Mouse (Mus musculus): ENCODE measurements around the gene Hoxd10.

Hoxd10 gene

GRCm38 (mm10) chr2:74731799-74732512, 40.2 kb downstream of the Hoxd10 start:
- no peak for DNase-seq (ENCODE audit: low spot score)

DNA sequence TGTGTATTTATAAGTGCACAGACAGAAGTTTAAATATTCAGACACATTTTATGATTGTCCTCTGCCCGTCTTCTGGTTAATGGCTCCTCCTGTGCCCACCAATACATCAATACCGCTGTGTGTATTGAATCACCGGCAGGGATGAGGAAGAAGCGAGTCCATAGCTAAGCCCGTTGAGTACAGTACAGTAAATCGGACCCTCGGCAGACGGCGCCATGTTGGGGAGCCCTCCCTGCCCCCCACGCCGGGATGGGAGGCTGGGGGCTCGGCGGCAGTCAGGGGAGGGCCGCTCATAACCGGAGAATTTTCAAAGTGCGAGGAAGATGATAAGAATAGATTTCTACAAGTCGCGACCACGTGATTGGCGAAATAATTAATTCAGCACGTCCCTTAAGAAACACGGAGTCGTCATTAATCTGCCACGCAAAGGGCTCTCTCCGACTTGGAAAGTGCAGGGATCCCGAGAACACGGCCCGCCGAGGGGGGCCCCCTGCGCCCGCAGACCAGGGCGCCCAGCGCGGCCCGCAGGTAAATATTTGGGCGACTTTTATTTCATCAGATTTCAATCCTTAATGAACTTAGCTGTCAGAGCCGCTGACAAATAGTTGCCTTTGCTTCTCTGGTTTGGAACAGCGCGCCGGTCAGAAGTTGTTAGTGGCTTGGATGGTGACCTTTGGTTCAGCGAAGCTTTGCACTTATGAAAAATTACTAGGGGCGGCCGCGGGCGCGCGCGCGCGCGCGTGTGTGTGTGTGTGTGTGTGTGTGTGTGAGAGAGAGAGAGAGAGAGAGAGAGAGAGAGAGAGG, 41.0 kb downstream of the Hoxd10 start:
- no peak for DNase-seq (ENCODE audit: low spot score)

DNA sequence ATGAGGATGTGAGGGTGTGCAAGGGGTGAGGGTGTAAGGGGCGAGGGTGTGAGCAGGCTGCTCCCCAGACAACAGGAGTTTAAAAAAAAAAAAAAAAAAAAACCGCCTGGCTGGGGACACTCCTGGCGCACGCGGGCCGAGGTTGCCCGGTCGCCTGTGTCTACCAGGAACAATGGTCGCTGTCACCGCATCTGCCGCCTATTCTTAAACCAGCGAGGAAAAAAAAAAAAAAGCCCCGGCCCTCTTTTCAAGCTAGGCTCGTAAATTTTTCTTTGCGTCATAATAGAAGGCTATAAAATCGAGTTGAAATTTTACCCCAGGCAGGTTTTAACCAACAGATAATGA, 41.6 kb downstream of the Hoxd10 start:
- DNase-seq (ENCODE audit: low spot score): no peak

GRCm38 (mm10) chr2:74733765-74734164, 42.0 kb downstream of the Hoxd10 start:
- no peak for DNase-seq (ENCODE audit: low spot score)

DNA sequence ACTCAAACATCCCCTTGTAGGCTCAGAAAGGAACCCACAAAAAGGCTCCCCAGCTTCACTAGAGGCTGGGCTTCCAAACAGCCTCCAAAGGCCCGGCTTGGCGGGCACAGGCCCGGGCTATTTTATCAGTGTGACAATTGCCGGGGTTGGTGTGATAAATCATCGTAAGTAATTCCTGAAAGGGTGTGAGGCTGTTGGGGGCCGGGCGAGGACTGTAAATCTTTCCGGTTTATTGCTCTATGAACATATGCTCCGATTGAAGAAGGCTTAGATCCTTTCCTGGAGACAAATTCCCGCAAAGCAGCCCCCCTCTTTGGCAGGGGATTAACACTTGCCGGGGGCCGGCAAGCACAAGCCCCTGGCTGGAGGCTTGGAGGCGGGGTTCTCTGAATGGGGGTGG, 42.7 kb downstream of the Hoxd10 start:
- DNase-seq (ENCODE audit: low spot score): no peak

- DNase-seq (ENCODE audit: low spot score): no peak
Measured at GRCm38 (mm10) chr2:74734996-74735811, 43.5 kb downstream of the Hoxd10 start.

GRCm38 (mm10) chr2:74735851-74736687, 44.3 kb downstream of the Hoxd10 start:
- no peak for DNase-seq (ENCODE audit: low spot score)

DNA sequence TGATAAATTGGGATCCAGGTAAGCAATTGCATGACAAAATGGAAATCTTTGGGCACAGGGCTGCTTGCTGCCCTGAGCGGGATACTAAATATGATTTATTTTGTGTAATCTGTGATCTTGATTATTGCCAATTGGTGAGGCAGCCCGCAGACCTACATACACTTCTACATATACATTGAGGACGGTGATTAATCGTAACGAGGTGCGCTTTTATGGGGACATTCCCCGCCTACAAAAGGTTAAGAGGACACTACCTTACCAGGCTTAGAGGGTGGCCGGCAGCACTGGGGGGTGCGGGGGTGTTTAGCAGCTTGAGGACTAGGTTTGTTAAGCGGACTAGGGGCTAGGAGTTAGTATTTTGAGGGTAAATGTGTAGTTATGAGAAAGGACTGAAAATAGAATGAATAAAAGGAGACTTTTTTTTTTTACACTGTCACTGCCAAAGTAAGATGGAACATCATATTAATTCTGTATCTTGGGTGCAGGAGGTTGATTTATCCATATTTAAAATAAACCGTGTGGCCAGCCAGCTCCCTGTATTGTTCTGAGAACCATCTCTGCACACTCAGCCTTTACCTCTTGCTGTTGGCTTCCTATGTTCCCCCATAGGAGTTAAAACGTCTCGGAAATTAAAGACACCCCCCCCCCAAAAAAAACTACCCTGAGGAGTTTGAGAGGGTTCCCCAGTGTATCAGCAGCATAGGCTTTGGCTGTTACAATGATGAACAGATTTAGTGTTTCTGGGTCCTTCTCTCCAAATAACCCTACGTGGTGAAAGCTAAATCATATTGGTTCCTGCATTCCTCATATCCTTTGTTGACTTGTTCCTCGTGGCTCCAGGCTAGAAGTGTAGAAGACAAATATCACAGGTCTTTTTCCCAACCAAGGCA, 45.2 kb downstream of the Hoxd10 start:
- DNase-seq (ENCODE audit: low spot score): no peak

DNA sequence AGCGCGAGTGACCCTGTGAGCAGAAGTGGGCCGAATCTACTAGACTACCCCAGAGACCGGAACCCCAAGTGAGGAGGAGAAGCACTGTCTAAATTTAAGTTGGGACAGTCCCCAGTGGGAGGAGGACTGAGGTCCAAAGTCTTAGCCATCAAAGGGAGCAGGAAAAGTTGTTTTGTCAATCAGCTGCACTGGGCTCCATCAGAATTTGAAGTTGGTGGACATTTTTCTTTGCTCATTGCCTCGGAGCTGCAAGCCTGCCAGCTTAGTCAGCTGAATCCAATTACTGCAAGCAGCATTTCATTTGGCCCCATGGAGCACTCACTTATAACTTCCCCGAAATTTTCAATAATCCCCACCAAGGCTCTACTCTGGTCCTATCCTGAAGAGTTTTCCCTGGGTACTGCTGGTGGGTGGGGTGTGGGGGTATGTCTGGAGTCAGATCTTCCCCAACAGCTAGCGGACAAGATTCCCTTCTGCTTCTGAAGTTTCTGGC, 45.9 kb downstream of the Hoxd10 start:
- no peak for DNase-seq (ENCODE audit: low spot score)

DNA sequence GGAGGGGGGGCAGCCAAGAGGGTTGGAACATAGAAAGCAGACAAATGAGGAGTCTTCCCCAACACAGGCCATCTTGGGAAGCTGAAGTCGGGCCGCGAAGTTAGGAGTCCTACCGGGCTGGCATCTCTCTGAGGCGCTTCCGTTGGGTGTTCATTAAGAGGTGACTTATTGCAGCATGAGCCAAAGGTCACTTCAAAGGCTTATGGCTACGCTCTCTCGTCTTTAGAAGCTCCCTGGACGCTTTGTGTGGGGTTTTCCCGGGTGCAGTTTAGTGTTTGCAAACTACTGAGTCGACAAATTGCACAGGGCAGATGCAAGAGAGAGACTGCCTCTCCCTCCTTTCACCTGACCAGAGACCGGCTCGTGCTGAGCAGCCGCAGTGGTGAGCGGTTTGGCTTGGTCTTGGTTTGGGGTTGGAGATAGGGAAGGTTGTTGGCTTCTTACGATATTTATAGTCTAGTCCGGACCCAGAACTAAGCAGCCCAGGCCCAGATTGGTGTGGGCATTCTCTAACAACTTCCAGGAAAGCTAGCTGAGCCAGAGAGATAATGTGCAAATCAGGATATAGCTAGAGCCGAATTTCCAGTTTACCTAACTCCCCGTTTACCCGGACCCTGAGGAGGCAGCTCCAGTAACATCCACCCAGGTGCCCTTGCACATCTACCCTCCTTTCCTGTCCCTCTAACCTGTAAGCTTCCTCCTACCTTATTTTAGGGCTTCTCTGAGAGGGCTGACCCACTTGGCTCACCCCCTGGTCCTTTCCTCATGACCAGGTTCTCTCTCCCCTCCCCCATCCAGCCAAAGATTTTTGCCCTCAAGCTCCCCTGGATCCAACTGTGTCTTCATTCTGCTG, 47.1 kb downstream of the Hoxd10 start:
- DNase-seq (ENCODE audit: low spot score): no peak

- no peak for DNase-seq (ENCODE audit: low spot score)
Measured at GRCm38 (mm10) chr2:74739476-74739800, 47.7 kb downstream of the Hoxd10 start.

- DNase-seq (ENCODE audit: low spot score): no peak
Measured at GRCm38 (mm10) chr2:74739869-74740268, 48.1 kb downstream of the Hoxd10 start.

GRCm38 (mm10) chr2:74740311-74741091, 48.8 kb downstream of the Hoxd10 start:
- DNase-seq (ENCODE audit: low spot score): no peak

GRCm38 (mm10) chr2:74741252-74741978, 49.7 kb downstream of the Hoxd10 start:
- no peak for DNase-seq (ENCODE audit: low spot score)

DNA sequence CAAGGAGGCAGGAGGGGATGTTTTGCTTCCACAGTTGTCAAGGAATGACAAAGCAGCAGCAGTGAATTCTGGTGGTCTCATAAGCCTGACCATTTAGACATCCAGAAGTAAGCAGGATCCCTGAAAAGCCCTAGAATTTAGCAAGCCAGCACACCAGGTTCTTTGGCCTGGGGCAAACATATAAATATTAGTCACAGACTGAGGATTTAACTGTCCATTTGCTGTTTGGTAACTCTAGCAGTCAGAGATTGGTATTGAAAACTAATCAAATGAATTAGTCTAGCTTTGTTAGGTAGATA, 50.2 kb downstream of the Hoxd10 start:
- no peak for DNase-seq (ENCODE audit: low spot score)

All from layer of hippocampus, adult 9-10 months (tissue).